Mouse (Mus musculus) liver, adult 2 months (tissue): ENCODE results near the gene Arhgef3.

Experiments
- CTCF ChIP-seq: fragments of 200-500 bp; IDR thresholded peaks from 2 replicates; pipeline ENCODE4 v1.5.1; 2011; ENCODE audit warnings: low read depth, low read length, control low read depth
- POLR2A ChIP-seq: fragments of 200-500 bp; IDR thresholded peaks from 2 replicates; pipeline ENCODE4 v1.6.1; 2011; ENCODE audit warnings: low read length, control low read depth; ENCODE audit not compliant: insufficient read depth; ENCODE audit errors: extremely low read depth

GRCm38 (mm10) chr14:27272835-27273138 lies 158.1 kb downstream of the Arhgef3 start:
- TF ChIP-seq POLR2A (no peak), CTCF (no peak)
